Mouse (Mus musculus) MEL (cell line): ENCODE measurements around the gene Trappc10.

Source experiments
- MYB ChIP-seq: IDR thresholded peaks from 2 replicates; pipeline ENCODE4 v1.6.1; 2011; ENCODE audit warnings: mild to moderate bottlenecking, low read depth, low read length, improper control_type of control experiment
- POLR2A ChIP-seq, 2 experiments: IDR thresholded peaks; 2 replicates each; pipeline ENCODE4 v1.6.1; 2011 to 2012; ENCODE audit warnings: low read length in 2 of 2, mild to moderate bottlenecking in 2 of 2, control low read depth in 1 of 2, improper control_type of control experiment in 1 of 2, low read depth in 1 of 2, moderate library complexity in 1 of 2; ENCODE audit not compliant: control insufficient read depth in 1 of 2, insufficient read depth in 1 of 2, poor library complexity in 1 of 2

GRCm38 (mm10) chr10:78165256-78166005 lies 79.0 kb downstream of the Trappc10 start:
- TF ChIP-seq MYB (no peak), POLR2A (IDR thresholded peaks at IDR 0.05; ENCODE audit: control insufficient read depth in 1 of 2, insufficient read depth in 1 of 2, low read depth in 1 of 2, low read length in 2 of 2, poor library complexity in 1 of 2) (no peak)
